In the genomic region with DNA sequence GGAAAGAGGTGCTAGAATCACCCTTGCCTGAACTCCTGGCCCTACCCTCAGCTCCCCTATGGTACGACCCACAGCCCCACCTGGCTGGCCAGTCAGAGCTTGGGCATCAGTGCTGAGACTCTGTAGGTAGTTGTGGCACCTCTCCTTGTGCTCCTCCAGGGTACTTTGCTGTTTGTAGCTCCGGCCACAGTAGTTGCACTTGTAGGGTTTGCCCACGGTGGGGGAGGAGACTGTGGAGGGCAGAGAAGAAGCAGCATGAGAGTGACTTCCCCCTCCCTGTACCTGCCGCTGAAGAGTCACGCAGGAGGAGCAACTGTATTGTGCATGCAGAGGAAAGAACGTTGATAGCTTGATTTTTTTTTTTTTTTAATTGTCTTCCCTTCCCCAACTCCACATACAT, we compare ENCODE assay signal across 11 mouse cellular contexts. TPM values are rescaled to one million over a fixed set of nuclear protein-coding genes. Genes with fewer than 3 reads are reported as not detected.
DNase-seq lines count a peak whose midpoint lies in the region; ATAC-seq and TF ChIP-seq lines count a peak whose summit lies in the region.
"Had no signal": no experiment of that assay in that cellular context is flagged by ENCODE, and none has a peak within 500 bp of the region (broad histone marks: within the 10 kb centered on the region; RNA-seq: fewer than 3 reads in every experiment).

No protein-coding gene starts in this region.

- no peaks in the 10 kb centered on the region for H3K79me2 ChIP-seq in CH12.LX (replicated peaks; ENCODE audit: control insufficient read depth, extremely low read depth, insufficient read depth, poor library complexity, severe bottlenecking)

- no peak for DNase-seq in hindbrain, embryonic 10.5 days (ENCODE audit: low spot score)
- DNase-seq in hindbrain, embryonic 11.5 days (ENCODE audit: low spot score): no peak
- DNase-seq in CH12.LX (ENCODE audit: extremely low read depth): no peak
- DNase-seq in cerebellum, postnatal 25 days: no peak
- no peak for DNase-seq in retina, postnatal 1 day
- DNase-seq in gastrocnemius, adult 8-10 months (ENCODE audit: low spot score in 2 of 2): no peak
- DNase-seq: gastrocnemius, postnatal 14 days had no signal

- TF ChIP-seq EP300 in CH12.LX (IDR thresholded peaks at IDR 0.05; ENCODE audit: low read length): no peak

- 45% methylated on average over 6 of the region's 6 CpGs for WGBS in hindbrain, embryonic 10.5 days
- WGBS in hindbrain, embryonic 11.5 days: 45% methylated on average over 6 of the region's 6 CpGs
- 53% methylated on average over 6 of the region's 6 CpGs for WGBS in hindbrain, embryonic 15.5 days
- 52% methylated on average over 6 of the region's 6 CpGs for WGBS in small intestine, adult 2 months

- no peak overlapping the region for H3K4me2 ChIP-seq in hindbrain, embryonic 11.5 days (replicated peaks; ENCODE audit: low read depth, low read length)
- H3K4me2 ChIP-seq in CH12.LX (ENCODE audit: insufficient read depth, low read depth, poor library complexity, severe bottlenecking): 0 out of 2 replicates have a peak overlapping the region, but pooled peaks have one; percentile 2
- H3K4me2 ChIP-seq in hindbrain, embryonic 15.5 days: 0 out of 2 replicates have a peak overlapping the region, but pooled peaks have one; percentile 28
- H3K4me2 ChIP-seq: embryonic facial prominence, embryonic 13.5 days had no signal

- peaks cover 24% of the 10 kb centered on the region for H3K4me1 ChIP-seq in hindbrain, embryonic 10.5 days (replicated peaks)
- no peaks in the 10 kb centered on the region for H3K4me1 ChIP-seq in hindbrain, embryonic 11.5 days (replicated peaks; ENCODE audit: control insufficient read depth, insufficient read depth, low read length)
- peaks cover 6 to 9% of the 10 kb centered on the region in 2 experiments for H3K4me1 ChIP-seq in CH12.LX (ENCODE audit: control insufficient read depth in 1 of 2, insufficient read depth in 2 of 2)
- 0 out of 2 replicates have a peak, but pooled peaks cover 5% of the 10 kb centered on the region for H3K4me1 ChIP-seq in hindbrain, embryonic 15.5 days (replicated peaks)
- peaks cover 3% of the 10 kb centered on the region; the same call in 1 of the 2 replicates for H3K4me1 ChIP-seq in small intestine, adult 2 months (ENCODE audit: control insufficient read depth, insufficient read depth, insufficient read length, low read length)

- ATAC-seq in hindbrain, embryonic 11.5 days (ENCODE audit: low FRiP score): no peak
- ATAC-seq in hindbrain, embryonic 15.5 days (ENCODE audit: low FRiP score, low read depth): no peak

- peak overlapping the region; percentile 18; the same call in 1 of the 2 replicates for H3K4me3 ChIP-seq in hindbrain, embryonic 10.5 days
- no peak overlapping the region for H3K4me3 ChIP-seq in hindbrain, embryonic 11.5 days (ENCODE audit: low read depth, low read length)
- H3K4me3 ChIP-seq in CH12.LX (replicated peaks in 1 of 3; ENCODE audit: low read depth in 2 of 3, low read length in 2 of 3, poor library complexity in 1 of 3): no peak overlapping the region
- no peak overlapping the region for H3K4me3 ChIP-seq in hindbrain, embryonic 15.5 days
- H3K4me3 ChIP-seq in small intestine, adult 2 months (ENCODE audit: low read depth, low read length): peak overlapping the region; percentile 28; the same call in 1 of the 2 replicates
- H3K4me3 ChIP-seq: embryonic facial prominence, embryonic 13.5 days; myocyte had no signal

- H3K36me3 ChIP-seq in hindbrain, embryonic 10.5 days: peaks cover 53% of the 10 kb centered on the region
- peaks cover 10% of the 10 kb centered on the region; the same call in 1 of the 2 replicates for H3K36me3 ChIP-seq in hindbrain, embryonic 11.5 days (ENCODE audit: control insufficient read depth, insufficient read depth, low read length)
- peaks cover 0 to 4% of the 10 kb centered on the region in 2 experiments for H3K36me3 ChIP-seq in CH12.LX (replicated peaks in 1 of 2; ENCODE audit: control insufficient read depth in 1 of 2, insufficient read depth in 1 of 2, low read length in 1 of 2)
- peaks cover 76% of the 10 kb centered on the region for H3K36me3 ChIP-seq in hindbrain, embryonic 15.5 days
- H3K36me3 ChIP-seq in small intestine, adult 2 months (ENCODE audit: control insufficient read depth, insufficient read depth, low read length): no peaks in the 10 kb centered on the region

- TF ChIP-seq RAD21 in CH12.LX (IDR thresholded peaks at IDR 0.05; ENCODE audit: low read depth, low read length): no peak

- peak overlapping the region; percentile 67 for H3K27ac ChIP-seq in hindbrain, embryonic 10.5 days
- H3K27ac ChIP-seq in hindbrain, embryonic 11.5 days (ENCODE audit: low read depth, low read length): no peak overlapping the region
- no peak overlapping the region for H3K27ac ChIP-seq in CH12.LX (ENCODE audit: insufficient read depth, low read depth)
- no peak overlapping the region for H3K27ac ChIP-seq in hindbrain, embryonic 15.5 days (replicated peaks)
- no peak overlapping the region for H3K27ac ChIP-seq in small intestine, adult 2 months (ENCODE audit: insufficient read depth, low read depth, low read length)
- H3K27ac ChIP-seq: embryonic facial prominence, embryonic 13.5 days had no signal

- H3K9ac ChIP-seq in hindbrain, embryonic 11.5 days (ENCODE audit: low read depth, low read length): no peak overlapping the region
- H3K9ac ChIP-seq in CH12.LX (ENCODE audit: insufficient read depth, low read depth): no peak overlapping the region
- H3K9ac ChIP-seq in hindbrain, embryonic 15.5 days: no peak overlapping the region

- TF ChIP-seq POLR2A in CH12.LX (IDR thresholded peaks at IDR 0.05; ENCODE audit: low read depth, low read length): no peak
- TF ChIP-seq POLR2A in small intestine, adult 2 months (IDR thresholded peaks at IDR 0.05; ENCODE audit: low read depth, low read length): no peak

- H3K9me3 ChIP-seq in hindbrain, embryonic 10.5 days: no peaks in the 10 kb centered on the region
- H3K9me3 ChIP-seq in hindbrain, embryonic 11.5 days (ENCODE audit: control insufficient read depth, low read length): no peaks in the 10 kb centered on the region
- no peaks in the 10 kb centered on the region for H3K9me3 ChIP-seq in CH12.LX (replicated peaks; ENCODE audit: low read length)
- no peaks in the 10 kb centered on the region for H3K9me3 ChIP-seq in hindbrain, embryonic 15.5 days
- H3K9me3 ChIP-seq: embryonic facial prominence, embryonic 13.5 days had no signal

- no peak for TF ChIP-seq CTCF in CH12.LX (conservative IDR thresholded peaks at IDR 0.05 in 1 of 2, IDR thresholded peaks at IDR 0.05 in 1 of 2; ENCODE audit: low read depth in 2 of 2, low read length in 2 of 2)
- no peak for TF ChIP-seq CTCF in small intestine, adult 2 months (IDR thresholded peaks at IDR 0.05; ENCODE audit: extremely low read depth, insufficient read length, insufficient replicate concordance, low read depth, low read length)

- dilution Hi-C loops in CH12.LX (cut with MboI; ENCODE audit: extremely low pct_ligation_motif_present, extremely low pct_unique_long_range_greater_than_20kb, low sequenced_read_pairs): no loop called here

- in situ Hi-C loops in CH12.LX (cut with MboI; ENCODE audit: low pct_ligation_motif_present, low pct_unique_long_range_greater_than_20kb, low sequenced_read_pairs): no loop called here

- H3K27me3 ChIP-seq in hindbrain, embryonic 10.5 days (ENCODE audit: insufficient read depth, poor library complexity, severe bottlenecking): no peaks in the 10 kb centered on the region
- no peaks in the 10 kb centered on the region for H3K27me3 ChIP-seq in hindbrain, embryonic 11.5 days (ENCODE audit: control insufficient read depth, insufficient read depth, low read length)
- no peaks in the 10 kb centered on the region for H3K27me3 ChIP-seq in CH12.LX (replicated peaks)
- no peaks in the 10 kb centered on the region for H3K27me3 ChIP-seq in hindbrain, embryonic 15.5 days
- H3K27me3 ChIP-seq in small intestine, adult 2 months (ENCODE audit: control insufficient read depth, insufficient read depth, low read length): no peaks in the 10 kb centered on the region
- H3K27me3 ChIP-seq: embryonic facial prominence, embryonic 13.5 days had no signal

RNA-seq across cellular contexts. Expression of gene Ikzf4, which starts 9.2 kb away (rescaled TPM):
- polyA plus RNA-seq in hindbrain, embryonic 10.5 days (2016; fragmentation: Nextera tagmentation; extraction: Ambion mirVana): 2.6 and 3.5 TPM in 2 replicates
- polyA plus RNA-seq in hindbrain, embryonic 11.5 days (2014; fragmentation: Nextera tagmentation; extraction: Ambion mirVana): 4.3 and 4.9 TPM in 2 replicates
- total RNA-seq in CH12.LX (2012; rRNA removed) (0.08 and 0.13 TPM in 2 replicates), CH12.LX (2014; rRNA removed) (0.09 TPM in 1 of 2 replicates, not detected in the other)
- polyA plus RNA-seq in CH12.LX (2012; ENCODE audit: insufficient read length, low read depth): 0.57 and 1.5 TPM in 2 replicates
- 15.1 and 18.3 TPM in 2 replicates for polyA plus RNA-seq in hindbrain, embryonic 15.5 days (2015; fragmentation: Nextera tagmentation; extraction: Ambion mirVana)
- polyA plus RNA-seq in small intestine, adult 2 months (2012; rRNA removed): 0.65 and 0.95 TPM in 2 replicates
- under 1 TPM in 3 of 4 experiments, not detected in 1; 0.24 to 0.51 (median 0.34) TPM for total RNA-seq in gastrocnemius, adult 8-10 months (2022)

RNA-seq across cellular contexts. Expression of gene Rps26, which starts 10.0 kb away (rescaled TPM):
- 472 and 519 TPM in 2 replicates for polyA plus RNA-seq in hindbrain, embryonic 10.5 days (2016; fragmentation: Nextera tagmentation; extraction: Ambion mirVana)
- polyA plus RNA-seq in hindbrain, embryonic 11.5 days (2014; fragmentation: Nextera tagmentation; extraction: Ambion mirVana): 596 and 615 TPM in 2 replicates
- total RNA-seq in CH12.LX (2012; rRNA removed) (2,580 and 2,987 TPM in 2 replicates), CH12.LX (2014; rRNA removed) (1,667 and 1,906 TPM in 2 replicates)
- polyA plus RNA-seq in CH12.LX (2012; ENCODE audit: insufficient read length, low read depth): 2,220 and 2,250 TPM in 2 replicates
- polyA plus RNA-seq in hindbrain, embryonic 15.5 days (2015; fragmentation: Nextera tagmentation; extraction: Ambion mirVana): 359 and 409 TPM in 2 replicates
- 439 and 930 TPM in 2 replicates for polyA plus RNA-seq in small intestine, adult 2 months (2012; rRNA removed)
- total RNA-seq in gastrocnemius, adult 8-10 months (2022): 100 to 1,000 TPM; 166 to 361 (median 250) TPM

RNA-seq across cellular contexts. Expression of gene Suox, which starts 37.3 kb away (rescaled TPM):
- polyA plus RNA-seq in hindbrain, embryonic 10.5 days (2016; fragmentation: Nextera tagmentation; extraction: Ambion mirVana): 11.1 and 14.6 TPM in 2 replicates
- polyA plus RNA-seq in hindbrain, embryonic 11.5 days (2014; fragmentation: Nextera tagmentation; extraction: Ambion mirVana): 12.0 and 14.8 TPM in 2 replicates
- total RNA-seq in CH12.LX (2012; rRNA removed) (8.3 and 10.5 TPM in 2 replicates), CH12.LX (2014; rRNA removed) (10.9 and 11.4 TPM in 2 replicates)
- polyA plus RNA-seq in CH12.LX (2012; ENCODE audit: insufficient read length, low read depth): 9.0 TPM in 2 replicates
- polyA plus RNA-seq in hindbrain, embryonic 15.5 days (2015; fragmentation: Nextera tagmentation; extraction: Ambion mirVana): 14.5 TPM in 2 replicates
- polyA plus RNA-seq in small intestine, adult 2 months (2012; rRNA removed): 10.4 and 14.2 TPM in 2 replicates
- 10 to 100 TPM; 32.2 to 37.4 (median 33.8) TPM for total RNA-seq in gastrocnemius, adult 8-10 months (2022)

RNA-seq across cellular contexts. Expression of gene Erbb3, which starts 47.1 kb away (rescaled TPM):
- 5.0 and 13.5 TPM in 2 replicates for polyA plus RNA-seq in hindbrain, embryonic 10.5 days (2016; fragmentation: Nextera tagmentation; extraction: Ambion mirVana)
- 4.6 and 7.0 TPM in 2 replicates for polyA plus RNA-seq in hindbrain, embryonic 11.5 days (2014; fragmentation: Nextera tagmentation; extraction: Ambion mirVana)
- 12.6 and 13.2 TPM in 2 replicates for total RNA-seq in CH12.LX (2012; rRNA removed)
- total RNA-seq in CH12.LX (2014; rRNA removed): 11.3 and 13.0 TPM in 2 replicates
- polyA plus RNA-seq in CH12.LX (2012; ENCODE audit: insufficient read length, low read depth): 7.4 and 7.7 TPM in 2 replicates
- 1.2 and 2.1 TPM in 2 replicates for polyA plus RNA-seq in hindbrain, embryonic 15.5 days (2015; fragmentation: Nextera tagmentation; extraction: Ambion mirVana)
- polyA plus RNA-seq in small intestine, adult 2 months (2012; rRNA removed): 32.3 and 127 TPM in 2 replicates
- 1 to 10 TPM; 2.1 to 2.7 (median 2.2) TPM for total RNA-seq in gastrocnemius, adult 8-10 months (2022)

RNA-seq across cellular contexts. Expression of gene Rab5b, which starts 59.5 kb away (rescaled TPM):
- 73.5 and 86.0 TPM in 2 replicates for polyA plus RNA-seq in hindbrain, embryonic 10.5 days (2016; fragmentation: Nextera tagmentation; extraction: Ambion mirVana)
- polyA plus RNA-seq in hindbrain, embryonic 11.5 days (2014; fragmentation: Nextera tagmentation; extraction: Ambion mirVana): 76.0 and 83.0 TPM in 2 replicates
- total RNA-seq in CH12.LX (2012; rRNA removed): 22.0 and 27.4 TPM in 2 replicates
- 28.9 and 34.4 TPM in 2 replicates for total RNA-seq in CH12.LX (2014; rRNA removed)
- 20.4 and 20.6 TPM in 2 replicates for polyA plus RNA-seq in CH12.LX (2012; ENCODE audit: insufficient read length, low read depth)
- polyA plus RNA-seq in hindbrain, embryonic 15.5 days (2015; fragmentation: Nextera tagmentation; extraction: Ambion mirVana): 113 and 121 TPM in 2 replicates
- 17.2 and 32.2 TPM in 2 replicates for polyA plus RNA-seq in small intestine, adult 2 months (2012; rRNA removed)
- 100 to 1,000 TPM in 3 of 4 experiments, 10 to 100 TPM in 1; 97.0 to 103 (median 102) TPM for total RNA-seq in gastrocnemius, adult 8-10 months (2022)

Comparison
In these comparisons a context has a peak if more than half of its experiments do, and no peak if none do; other contexts are left out.
1. H3K4me3 ChIP-seq: peak in hindbrain, embryonic 10.5 days (single experiment) and small intestine, adult 2 months (single experiment); none in hindbrain, embryonic 11.5 days (single experiment), CH12.LX (0 of 3) and hindbrain, embryonic 15.5 days (single experiment).